Mouse (Mus musculus) gastrocnemius, adult 2 months (tissue): ENCODE measurements around the gene Gzmm. TPM values are rescaled to one million over a fixed set of nuclear protein-coding genes. Genes with fewer than 3 reads are reported as not detected.
A peak's percentile ranks its signal among the peaks of the same experiment; 100 is the strongest.

ENCODE experiments used
- DNase-seq: peaks from one replicate; pipeline ENCODE4 v3.0.0; 2022
- H3K27ac ChIP-seq: fragments of 200-600 bp; 2 replicates; pipeline ENCODE4 v1.8.1; 2022; ENCODE audit warnings: mild to moderate bottlenecking
- H3K4me3 ChIP-seq: fragments of 200-600 bp; 2 replicates; pipeline ENCODE4 v1.8.1; 2022; ENCODE audit warnings: mild to moderate bottlenecking, moderate library complexity
- CTCF ChIP-seq: fragments of 200-600 bp; IDR thresholded peaks from 2 replicates; pipeline ENCODE4 v1.8.1; 2022; ENCODE audit warnings: antibody characterized with exemption, mild to moderate bottlenecking, moderate library complexity
- intact Hi-C: fragments of 180-260 bp; cut with DNase I; formaldehyde crosslinking; loops from one replicate; pipeline ENCODE4 v1.15.1; 2025
- total RNA-seq, 2 experiments: library from RNA; stranded (reverse); gene quantifications; 2 replicates each; pipeline ENCODE4 v1.2.3; 2021

Gzmm gene
- total RNA-seq, 2 experiments from 2014 or later, result 7.2 to 9.8 TPM

DNA sequence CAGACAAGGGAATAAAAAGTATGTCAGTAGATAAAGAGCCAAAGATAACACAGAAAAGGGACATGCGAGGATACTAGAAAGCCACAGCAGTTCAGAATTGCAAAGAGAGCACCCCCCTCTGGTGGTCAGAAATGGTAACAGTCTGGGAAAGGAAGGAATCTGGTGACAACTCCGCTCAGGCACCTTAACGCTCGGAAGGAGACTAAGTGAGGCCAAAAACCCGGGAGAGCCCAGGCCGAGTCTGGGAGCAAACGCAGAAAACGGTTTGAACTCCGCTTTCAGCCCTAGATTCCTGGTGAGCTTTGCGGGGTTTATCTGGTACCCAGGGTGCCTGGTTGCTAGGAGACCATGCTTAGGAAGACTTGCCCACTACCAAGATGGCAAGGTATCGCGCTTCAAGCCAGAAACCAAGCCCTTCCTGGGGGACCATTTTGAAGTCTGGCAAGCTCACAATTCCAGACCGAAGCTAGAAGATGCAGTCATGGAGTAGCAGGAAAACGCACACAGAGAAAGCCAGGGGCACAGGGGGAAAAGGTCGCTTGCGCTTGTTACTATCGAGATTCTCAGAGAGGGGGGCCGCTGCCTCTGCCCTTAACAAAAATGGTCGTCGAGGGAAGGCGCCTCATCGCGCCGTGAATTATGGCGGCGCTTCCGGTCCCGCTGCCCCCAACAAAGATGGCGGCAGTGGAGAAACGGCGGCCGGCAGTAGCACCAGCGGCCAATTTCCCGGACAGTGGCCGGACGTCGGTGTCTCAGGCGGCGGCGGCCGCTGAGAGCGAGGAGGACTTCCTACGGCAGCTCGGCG, 19.8 kb upstream of the Gzmm start, which contains the start of gene Tpgs1:
Tpgs1 (plus strand) TSS at position 599 of the 805 bp plus-strand sequence.
- TF ChIP-seq CTCF, result peak; percentile 96
- Histone ChIP-seq H3K4me3 (peak within 1 kb of the TSS; percentile 86), H3K27ac (peak within 1 kb of the TSS; percentile 93)
- DNase-seq, result peak; percentile 92
- intact Hi-C loops, result loop anchor here (2.0 kb wide), 1 partner anchor 74 kb away; no protein-coding TSS in a partner anchor

- peak; percentile 83 for DNase-seq
- intact Hi-C loops, result loop anchor here (2.0 kb wide), 1 partner anchor 75 kb away; no protein-coding TSS in a partner anchor
- peak overlapping the region; percentile 93 for H3K27ac ChIP-seq
- no peak for TF ChIP-seq CTCF
- H3K4me3 ChIP-seq, result peak overlapping the region; percentile 86
Observed at GRCm38 (mm10) chr10:79669576-79670057, 19.2 kb upstream of the Gzmm start.

- DNase-seq, result no peak
- intact Hi-C loops, result no loop called here
- Histone ChIP-seq H3K4me3 (peak overlapping the region; percentile 86), H3K27ac (peak overlapping the region; percentile 93)
- no peak for TF ChIP-seq CTCF
Observed at GRCm38 (mm10) chr10:79670071-79670888, 18.5 kb upstream of the Gzmm start.

DNA sequence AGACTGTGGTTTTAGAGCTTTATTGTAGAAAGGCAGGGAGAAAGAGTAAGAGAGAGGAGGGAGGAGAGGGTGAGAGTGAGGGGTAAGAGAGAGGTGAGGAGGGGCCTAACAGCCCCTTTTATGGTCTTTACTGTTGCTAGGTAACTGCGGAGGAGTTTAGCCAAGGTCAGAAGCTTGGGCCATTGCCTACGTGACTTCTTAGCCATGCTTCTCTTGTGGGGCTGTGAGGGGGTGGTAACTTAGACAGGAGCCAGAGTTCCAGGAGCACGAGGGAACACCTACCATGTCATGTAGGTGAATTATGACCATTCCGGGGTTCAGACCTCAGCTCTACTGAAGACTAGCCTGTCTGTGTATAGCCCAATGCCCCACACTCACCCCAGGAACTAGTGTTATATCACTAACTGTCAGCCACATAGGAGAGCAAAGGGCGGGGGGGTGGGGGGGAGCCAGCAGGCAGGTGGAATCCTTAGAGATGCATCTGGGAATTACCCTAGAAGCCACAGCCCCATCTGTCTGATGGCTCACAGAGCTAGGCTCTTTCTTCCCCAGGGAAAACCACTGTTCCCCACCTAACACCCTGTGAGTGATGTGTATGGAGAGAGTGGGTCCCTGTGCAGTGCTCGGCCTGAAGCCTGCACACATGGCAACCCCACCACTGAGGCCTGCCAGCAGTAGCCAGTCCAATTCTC, 17.3 kb upstream of the Gzmm start:
- no peak for DNase-seq
- intact Hi-C loops, result no loop called here
- H3K4me3 ChIP-seq, result no peak overlapping the region
- no peak for TF ChIP-seq CTCF
- H3K27ac ChIP-seq, result no peak overlapping the region

- no peak for DNase-seq
- no peak for TF ChIP-seq CTCF
- intact Hi-C loops, result no loop called here
- H3K27ac ChIP-seq, result no peak overlapping the region
- H3K4me3 ChIP-seq, result no peak overlapping the region
Observed at GRCm38 (mm10) chr10:79672088-79672455, 16.7 kb upstream of the Gzmm start.

- intact Hi-C loops, result no loop called here
- DNase-seq, result no peak
- TF ChIP-seq CTCF, result no peak
- H3K4me3 ChIP-seq, result no peak overlapping the region
- no peak overlapping the region for H3K27ac ChIP-seq
Observed at GRCm38 (mm10) chr10:79673054-79673453, 15.8 kb upstream of the Gzmm start.

DNA sequence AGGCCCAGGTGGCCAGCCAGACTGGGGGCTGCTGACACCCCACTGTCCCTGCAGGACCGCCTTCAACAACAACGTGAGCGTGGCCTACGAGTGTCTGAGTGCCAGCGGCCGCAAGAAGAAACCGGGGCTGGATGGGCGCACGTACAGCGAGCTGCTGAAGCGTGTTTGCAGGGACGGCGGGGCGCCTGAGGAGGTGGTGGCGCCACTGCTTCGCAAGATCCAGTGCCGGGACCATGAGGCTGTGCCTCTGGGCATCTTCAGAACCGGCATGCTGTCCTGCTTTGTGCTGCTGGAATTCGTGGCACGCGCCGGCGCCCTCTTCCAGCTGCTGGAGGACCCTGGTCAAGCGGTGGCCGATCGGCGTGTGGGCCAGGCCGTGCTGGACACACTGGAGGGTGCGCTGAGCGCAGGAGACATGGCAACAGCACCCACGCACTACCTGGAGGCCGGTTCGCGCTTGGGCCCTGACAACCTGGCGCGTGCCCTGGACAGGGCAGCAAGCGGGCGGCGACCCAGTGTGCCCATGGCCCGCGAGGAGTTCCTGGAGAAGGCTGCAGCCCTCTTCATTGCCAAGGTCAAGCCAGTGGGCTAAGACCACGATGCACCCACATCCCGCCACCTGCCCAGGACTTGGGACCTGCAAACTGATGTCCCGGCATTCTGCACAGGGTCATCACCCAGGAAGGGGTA, 13.3 kb upstream of the Gzmm start:
- H3K4me3 ChIP-seq, result no peak overlapping the region
- intact Hi-C loops, result no loop called here

DNA sequence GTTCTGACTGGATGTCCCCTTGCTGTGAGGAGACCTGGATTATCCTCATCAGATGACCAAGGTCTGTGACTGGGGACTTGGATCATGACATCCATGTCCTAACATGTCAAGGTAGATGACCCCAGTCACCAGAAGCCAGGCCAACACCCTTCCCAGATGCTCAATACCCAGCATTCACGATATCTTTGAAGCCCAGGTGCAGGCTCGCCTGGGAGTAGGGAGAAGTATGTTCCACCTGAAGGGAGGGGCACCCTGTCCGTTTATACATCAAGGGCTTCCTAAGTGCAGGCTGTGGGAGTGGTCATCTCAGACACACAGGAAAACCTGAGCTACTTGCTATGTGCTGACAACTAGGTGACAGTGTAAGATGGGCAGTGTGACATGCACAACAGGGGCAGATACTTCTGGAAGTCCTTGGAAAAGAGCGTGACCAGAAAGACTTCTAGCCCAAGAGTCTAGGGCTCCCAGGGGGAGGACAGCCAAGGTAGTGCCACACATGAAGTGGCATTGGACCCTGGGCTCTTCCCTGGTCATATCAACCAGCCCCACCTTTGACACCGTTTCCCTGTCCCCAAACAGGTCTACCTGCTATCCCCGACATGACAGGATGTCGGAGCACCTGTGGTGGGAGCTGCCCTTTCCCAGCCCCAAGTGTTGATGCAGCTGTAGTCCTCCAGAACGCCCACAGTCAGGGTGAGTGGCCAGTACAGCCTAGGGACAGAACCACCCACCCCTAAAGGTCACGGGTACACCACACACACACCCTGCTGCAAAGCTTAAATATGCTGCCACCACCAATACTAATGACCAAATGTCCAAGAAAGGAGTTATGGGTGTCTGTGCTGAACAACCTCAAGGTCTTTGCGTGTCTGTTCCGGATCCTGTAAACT, 8.0 kb upstream of the Gzmm start:
- DNase-seq, result no peak
- TF ChIP-seq CTCF, result no peak
- intact Hi-C loops, result no loop called here

More for the DNA sequence above, 13.3 kb upstream of the Gzmm start:
- no peak for DNase-seq
- no peak overlapping the region for H3K27ac ChIP-seq
- no peak for TF ChIP-seq CTCF

GRCm38 (mm10) chr10:79681591-79682245, 7.1 kb upstream of the Gzmm start, which contains the start of gene Cdc34:
Cdc34 (plus strand) TSS chr10:79682195.
- peak; percentile 37; the same call in 1 of the 2 replicates for TF ChIP-seq CTCF
- intact Hi-C loops, result loop anchor here (2.0 kb wide), 1 partner anchor 23 kb away; the partner anchor contains the start of gene Bsg
- Histone ChIP-seq H3K4me3 (peak within 1 kb of the TSS; percentile 98), H3K27ac (peak within 1 kb of the TSS; percentile 99)
- DNase-seq, result peak; percentile 100

More for the DNA sequence above, 8.0 kb upstream of the Gzmm start:
- Histone ChIP-seq H3K4me3 (peak overlapping the region; percentile 98), H3K27ac (peak overlapping the region; percentile 94)

- intact Hi-C loops, result loop anchor here (2.0 kb wide), 1 partner anchor 22 kb away; the partner anchor contains the start of gene Bsg
- peak; percentile 61 for DNase-seq
- peak overlapping the region; percentile 99 for H3K27ac ChIP-seq
Observed at GRCm38 (mm10) chr10:79682551-79682915, 6.3 kb upstream of the Gzmm start.

More at GRCm38 (mm10) chr10:79682551-79682915, 6.3 kb upstream of the Gzmm start:
- H3K4me3 ChIP-seq, result peak overlapping the region; percentile 98
- no peak for TF ChIP-seq CTCF
